Mouse (Mus musculus) WW6 (cell line): ENCODE measurements at regions not wholly inside any gene's neighbourhood (a gene's known extent, or its start where the extent isn't known, plus 50 kb on each side); places are given as distances from the start of the nearest gene placed in this dataset.

Experiments
- DNase-seq: peaks from one replicate; pipeline ENCODE4 v3.0.0-alpha.2; 2013; ENCODE audit warnings: low read depth, low spot score

DNA sequence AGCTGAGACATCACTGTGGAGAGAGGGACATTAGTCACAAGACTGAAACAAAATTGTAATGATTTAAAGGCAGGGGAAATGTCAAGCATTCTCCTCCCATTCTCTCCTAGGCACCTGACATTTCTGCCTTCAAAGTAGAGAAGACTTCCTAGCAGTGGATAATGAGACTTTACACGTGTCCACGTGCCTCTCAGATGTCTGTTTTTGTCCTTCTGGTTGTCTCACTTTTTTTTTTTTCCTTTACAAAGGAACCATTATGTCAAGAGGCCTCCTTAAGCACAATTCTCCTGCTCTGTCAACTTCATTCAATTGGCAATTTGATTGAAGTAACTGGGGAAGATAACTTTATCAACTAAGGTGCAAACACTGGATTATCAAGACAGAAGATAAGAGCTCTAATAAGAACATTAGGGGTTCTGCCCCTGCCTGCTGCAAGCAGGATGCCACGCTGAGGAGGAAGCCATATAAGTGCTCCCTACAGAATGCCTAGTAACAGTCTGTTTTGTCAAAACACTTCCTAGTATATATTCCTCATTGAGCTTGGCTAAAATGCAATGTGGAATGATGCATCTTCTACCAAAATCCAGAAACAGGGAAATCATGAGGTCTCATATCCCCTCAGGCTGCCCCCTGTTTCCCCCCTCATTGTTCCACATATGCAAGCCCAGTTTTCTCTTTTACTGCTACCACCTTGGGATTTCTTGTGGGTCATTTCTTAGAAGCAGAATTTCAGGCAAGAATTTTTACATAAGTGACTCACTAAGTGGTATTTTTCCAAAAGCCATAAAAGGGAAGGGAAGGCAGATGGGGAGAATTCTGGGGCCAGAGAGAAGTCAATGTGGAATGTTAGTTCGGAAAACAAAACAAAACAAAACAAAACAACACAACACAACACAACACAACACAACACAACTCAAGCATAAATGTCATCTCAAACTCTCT is 967.0 kb upstream of the Lrrc6 start:
- DNase-seq, result no peak

DNA sequence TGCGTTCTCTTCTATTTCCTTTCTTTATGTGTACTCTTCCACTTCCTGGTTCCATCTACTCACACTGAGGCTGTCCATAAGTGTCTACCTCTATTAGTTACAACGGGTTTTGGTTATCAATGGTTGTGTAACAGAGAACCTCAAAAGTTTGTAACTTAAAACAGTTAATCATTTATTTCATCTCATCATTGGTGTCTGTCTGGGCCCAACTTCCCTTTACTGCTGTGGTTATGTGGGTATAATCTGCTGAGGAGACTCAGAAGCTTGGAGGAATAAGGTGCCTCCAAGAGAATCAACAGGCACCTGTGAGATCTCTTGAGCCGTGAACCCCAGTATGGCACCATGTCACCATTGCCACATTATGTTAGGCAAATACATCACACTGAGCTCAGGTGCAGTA is 962.2 kb upstream of the Lrrc6 start:
- DNase-seq, result no peak

DNA sequence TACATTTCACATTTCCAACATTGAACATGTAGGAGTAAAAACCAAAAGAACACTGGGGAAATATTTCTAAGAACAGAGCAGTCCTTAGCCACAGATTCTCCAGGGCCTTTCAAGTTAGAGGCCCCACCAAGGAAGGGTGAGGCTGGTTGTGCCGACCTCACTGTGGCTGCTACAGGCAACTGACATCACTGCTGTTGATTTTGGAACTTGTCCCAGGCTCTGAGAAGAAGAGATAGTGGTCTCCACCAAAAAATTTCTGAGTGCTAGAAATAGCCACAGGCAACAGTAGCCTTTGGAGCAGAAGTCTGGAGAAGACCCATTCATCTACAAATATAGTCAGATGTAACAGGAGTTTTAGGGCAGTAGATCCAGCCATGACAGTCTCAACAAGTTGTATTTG is 959.7 kb upstream of the Lrrc6 start:
- no peak for DNase-seq

- DNase-seq, result peak; percentile 9
These were observed 933.6 kb upstream of the Lrrc6 start for GRCm38 (mm10) chr15:67434284-67434683.

GRCm38 (mm10) chr15:67423922-67424321 is 923.2 kb upstream of the Lrrc6 start:
- DNase-seq, result no peak

GRCm38 (mm10) chr15:67422277-67422953 is 921.7 kb upstream of the Lrrc6 start:
- no peak for DNase-seq

DNA sequence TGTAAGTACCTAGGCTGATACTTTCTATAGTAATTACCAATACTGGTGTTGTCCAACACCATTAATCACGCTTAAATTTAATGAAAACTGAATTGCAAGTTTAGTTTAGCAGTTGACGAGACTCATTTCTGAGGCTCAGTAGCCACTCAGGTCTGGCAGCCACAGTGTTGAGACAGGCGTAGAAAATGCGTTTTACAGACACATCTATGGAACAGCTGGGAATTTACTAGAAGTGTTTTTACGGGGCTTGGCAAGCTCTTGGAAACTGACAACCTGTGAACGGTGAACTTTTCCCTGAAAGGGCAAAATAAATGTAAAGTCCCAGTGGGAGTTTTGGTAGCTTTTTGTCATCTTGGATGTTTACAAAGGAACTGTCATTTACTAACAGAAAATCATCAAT is 920.1 kb upstream of the Lrrc6 start:
- no peak for DNase-seq

GRCm38 (mm10) chr15:67419733-67420132 is 919.0 kb upstream of the Lrrc6 start:
- no peak for DNase-seq

DNA sequence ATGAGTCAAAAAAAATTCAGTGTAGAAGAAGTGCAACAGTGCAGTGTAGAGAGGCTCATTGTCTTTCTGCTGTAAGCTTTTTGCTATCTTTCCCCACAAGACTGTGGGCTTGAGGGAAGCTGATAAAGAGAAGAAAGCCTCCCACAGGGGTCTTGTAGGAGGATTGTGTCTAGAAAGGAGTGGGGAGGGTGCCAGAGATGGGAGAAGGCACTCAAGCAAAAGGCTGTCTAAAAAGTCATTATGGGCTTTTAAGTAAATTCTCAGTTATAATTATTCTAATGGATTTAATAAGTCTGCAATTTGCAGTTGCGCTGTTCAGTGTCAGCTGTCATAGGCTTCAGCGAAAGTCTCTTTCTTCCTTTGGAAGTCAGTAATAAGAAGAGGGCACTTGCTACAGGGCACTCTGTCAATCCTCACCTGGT is 917.0 kb upstream of the Lrrc6 start:
- DNase-seq, result no peak

DNA sequence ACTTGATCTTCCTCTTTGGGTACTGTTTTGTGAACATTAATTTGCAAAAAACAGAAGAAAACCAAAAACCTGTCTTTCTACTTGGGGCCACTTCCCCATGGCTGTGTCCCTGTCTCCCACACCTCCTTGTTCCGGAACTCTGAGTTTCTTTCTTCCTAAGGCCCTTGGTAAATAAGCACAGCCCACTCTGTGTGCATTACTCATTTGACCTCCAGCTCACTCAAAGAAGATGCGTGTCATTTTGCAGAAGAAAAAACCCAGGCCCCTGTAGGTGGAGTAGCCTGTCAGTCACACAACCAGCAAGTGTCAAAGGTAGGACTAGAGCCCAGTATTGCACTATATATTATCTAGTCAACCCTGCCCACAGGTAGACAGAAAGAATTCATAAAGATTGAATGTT is 915.1 kb upstream of the Lrrc6 start:
- DNase-seq, result no peak

GRCm38 (mm10) chr15:67414371-67414930 is 913.7 kb upstream of the Lrrc6 start:
- DNase-seq, result no peak

DNA sequence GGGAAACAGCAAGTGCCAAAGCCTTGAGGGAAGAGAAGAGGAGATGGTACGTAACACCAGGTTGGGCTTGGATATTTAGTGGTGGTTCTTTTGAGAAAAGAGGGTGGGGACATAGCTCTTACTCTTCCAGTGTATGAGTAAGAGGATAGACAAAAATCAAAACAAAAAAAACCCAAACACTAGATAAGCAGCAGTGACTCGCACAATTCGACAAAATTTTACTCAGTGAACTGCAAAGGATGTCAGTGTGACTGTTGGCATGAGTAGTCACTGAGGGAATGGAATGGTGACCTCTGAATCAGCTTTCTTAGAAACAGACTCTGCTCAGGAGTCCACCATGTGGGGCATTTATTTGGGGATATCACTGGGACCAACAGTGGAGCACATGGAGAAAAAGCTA is 912.9 kb upstream of the Lrrc6 start:
- no peak for DNase-seq

DNA sequence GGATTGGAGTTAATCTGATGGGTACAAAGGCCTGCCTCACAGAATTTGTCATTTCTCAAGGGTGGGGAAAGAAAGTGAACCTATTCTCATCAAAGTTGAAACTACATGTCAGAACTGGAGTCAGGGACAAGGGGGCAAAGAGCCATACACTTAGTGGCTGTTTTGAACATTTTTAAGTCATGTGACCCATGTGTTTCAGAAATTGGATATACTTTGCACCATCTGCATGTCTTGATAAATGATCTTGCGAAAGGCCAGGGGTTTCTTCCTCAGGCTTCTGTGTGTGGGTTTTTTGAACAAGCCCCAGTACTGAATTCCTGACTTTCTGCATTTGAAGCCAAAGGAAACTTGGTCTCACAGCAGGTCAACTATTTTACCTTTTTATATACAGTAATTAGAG is 911.7 kb upstream of the Lrrc6 start:
- DNase-seq, result no peak

DNA sequence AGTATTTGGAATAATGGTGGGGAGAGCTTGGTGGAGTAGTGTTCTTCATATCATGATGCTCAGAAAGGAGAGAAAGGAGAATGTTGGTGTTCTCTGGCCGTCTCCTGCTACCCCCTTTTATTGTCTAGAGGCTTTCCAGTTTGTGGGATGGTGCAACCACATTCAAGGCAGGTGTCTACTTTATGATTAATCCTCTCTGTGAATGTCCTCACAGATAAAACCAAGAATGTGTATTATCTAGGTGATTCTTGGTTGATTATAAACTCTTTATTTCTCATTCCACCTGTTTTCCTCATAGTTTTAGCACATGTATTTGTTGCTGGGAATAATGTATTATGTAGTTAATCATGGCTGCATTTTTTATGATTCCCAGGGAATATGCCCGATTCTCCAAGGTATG is 910.9 kb upstream of the Lrrc6 start:
- no peak for DNase-seq

GRCm38 (mm10) chr15:67410012-67410411 is 909.3 kb upstream of the Lrrc6 start:
- DNase-seq, result no peak

GRCm38 (mm10) chr15:67408871-67409559 is 908.3 kb upstream of the Lrrc6 start:
- DNase-seq, result no peak

DNA sequence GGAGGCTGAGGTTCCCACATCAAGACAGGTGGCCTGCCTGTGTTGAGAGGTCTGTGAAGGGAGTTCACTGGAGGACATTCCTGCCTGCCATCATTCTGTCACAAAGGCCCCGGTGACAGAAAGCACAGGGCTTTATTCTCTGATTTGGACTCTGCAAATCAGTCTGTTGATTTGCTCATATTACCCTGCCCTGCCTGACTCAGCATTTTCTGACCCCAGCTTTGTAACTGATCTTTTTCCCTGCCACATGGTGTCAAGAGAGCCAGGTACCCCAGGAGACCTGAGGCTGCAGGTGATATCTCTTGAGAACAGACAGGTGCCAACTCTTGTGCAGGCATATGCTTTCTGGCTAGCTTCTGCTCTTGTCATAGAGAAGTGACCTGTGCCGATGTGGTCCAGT is 906.5 kb upstream of the Lrrc6 start:
- no peak for DNase-seq

DNA sequence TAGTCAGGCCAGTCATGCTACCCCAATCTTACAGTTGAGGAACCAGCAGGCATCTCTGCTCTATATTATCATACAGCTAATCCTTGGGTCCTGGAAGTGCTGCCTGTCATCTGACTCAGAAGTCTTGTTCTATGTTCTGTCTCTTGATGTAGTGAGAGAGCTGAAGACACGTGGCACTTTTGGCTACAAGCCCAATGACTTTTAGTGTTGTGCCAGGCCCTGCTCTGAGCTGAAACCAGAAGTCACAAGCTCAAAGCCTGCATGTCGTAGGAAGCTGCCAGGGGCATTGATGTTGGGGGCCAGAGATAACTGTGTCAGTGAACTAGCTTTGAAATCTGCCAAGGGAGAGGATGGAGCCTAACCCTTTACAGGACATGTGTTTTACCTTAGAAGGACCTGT is 904.8 kb upstream of the Lrrc6 start:
- DNase-seq, result no peak

DNA sequence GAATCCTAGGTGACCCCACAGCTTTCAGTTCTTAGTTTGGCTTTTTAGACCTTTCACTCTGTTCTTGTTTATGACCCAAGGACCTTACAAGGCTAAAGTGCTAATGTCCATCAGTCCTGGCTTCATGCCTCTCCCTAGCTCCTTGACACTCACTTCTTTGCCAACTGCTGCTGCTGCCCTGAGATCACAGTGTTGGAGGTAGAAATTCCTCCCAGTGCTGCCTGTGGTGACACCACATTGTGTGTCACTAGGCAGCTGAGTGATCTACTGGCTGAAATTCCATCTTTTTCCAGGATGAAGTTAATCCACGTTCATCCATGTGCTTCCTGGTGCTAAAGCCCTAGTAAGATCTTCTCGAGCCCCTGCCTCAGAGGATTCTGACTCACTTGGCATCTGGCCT is 904.3 kb upstream of the Lrrc6 start:
- no peak for DNase-seq

- DNase-seq, result no peak
These were observed 901.6 kb upstream of the Lrrc6 start for GRCm38 (mm10) chr15:67402310-67402709.

DNA sequence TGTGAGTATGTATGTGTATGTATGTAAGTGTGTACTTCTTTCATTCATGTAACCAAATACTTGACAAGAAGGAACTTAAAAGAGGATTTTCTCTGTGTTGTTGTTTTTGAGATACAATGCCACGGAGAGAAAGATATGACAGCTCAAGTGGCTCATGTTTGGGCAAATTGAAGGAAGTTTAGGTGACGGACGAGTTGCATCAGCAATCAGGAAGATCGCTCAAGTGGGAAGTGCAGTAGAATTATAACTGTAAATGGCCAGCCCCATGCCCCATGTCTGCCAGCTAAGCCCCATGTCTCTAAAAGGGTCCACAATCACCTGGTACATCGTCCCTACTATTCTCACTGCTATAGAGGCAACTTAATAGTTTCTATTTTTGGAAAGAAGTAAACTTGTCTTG is 896.6 kb upstream of the Lrrc6 start:
- no peak for DNase-seq

DNA sequence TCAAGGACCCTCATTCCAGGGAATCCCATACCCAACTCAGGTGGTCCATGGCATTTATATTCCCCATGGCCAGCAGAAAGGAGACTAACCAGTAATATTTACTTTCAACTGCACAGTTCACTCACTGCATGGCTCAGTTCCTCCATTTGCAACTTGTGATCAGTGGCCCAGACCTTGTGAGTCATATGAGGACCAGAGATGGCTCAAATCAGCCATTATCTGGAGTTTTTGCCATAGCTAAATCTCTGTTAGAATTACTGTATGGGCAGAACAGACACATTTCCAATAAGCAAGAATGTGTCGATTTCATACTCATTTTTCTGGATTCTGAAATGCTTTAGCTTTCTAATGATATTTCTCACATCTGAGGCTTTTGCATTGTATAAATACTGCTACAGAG is 894.4 kb upstream of the Lrrc6 start:
- DNase-seq, result no peak
